Mouse (Mus musculus) liver, embryonic 14.5 days (tissue): ENCODE measurements around the gene Ncf2. TPM values are rescaled to one million over a fixed set of nuclear protein-coding genes. Genes with fewer than 3 reads are reported as not detected.

Experiments
- ATAC-seq: fragments of 200-750 bp; cut with Nextera tagmentation; 2 replicates; pipeline ENCODE4 v1.8.0; 2017; ENCODE audit warnings: moderate number of reproducible peaks, mild to moderate bottlenecking, moderate library complexity; ENCODE audit not compliant: insufficient read depth
- DNase-seq, 3 experiments: peaks; one replicate each; pipeline ENCODE4 v3.0.0-alpha.2; 2012 to 2013; ENCODE audit warnings: low read depth in 3 of 3, low spot score in 3 of 3
- H3K27ac ChIP-seq: fragments of 300-500 bp; sonication (generic); 2 replicates; pipeline ENCODE4 v1.5.1; 2014; ENCODE audit warnings: moderate library complexity, mild to moderate bottlenecking, control low read depth, inconsistent platforms
- H3K27me3 ChIP-seq: fragments of 300-500 bp; sonication (generic); 2 replicates; pipeline ENCODE4 v1.6.1; 2014; ENCODE audit warnings: mild to moderate bottlenecking, low read length, moderate library complexity; ENCODE audit not compliant: control insufficient read depth, insufficient read depth
- H3K36me3 ChIP-seq: fragments of 300-500 bp; sonication (generic); replicated peaks from 2 replicates; pipeline ENCODE4 v1.6.1; 2014; ENCODE audit warnings: low read depth; ENCODE audit not compliant: control insufficient read depth, insufficient read depth
- H3K4me1 ChIP-seq, 2 experiments: fragments of 200-500 bp in 1 of 2; fragments of 300-500 bp in 1 of 2; sonication (generic) in 1 of 2; replicated peaks; 2 replicates each; pipeline ENCODE4 v1.6.1; 2012 to 2014; ENCODE audit warnings: antibody characterized with exemption in 1 of 2, inconsistent platforms in 1 of 2, low read length in 1 of 2; ENCODE audit not compliant: control insufficient read depth in 2 of 2, insufficient read depth in 2 of 2
- H3K4me2 ChIP-seq: fragments of 300-500 bp; sonication (generic); 2 replicates; pipeline ENCODE4 v1.6.1; 2014; ENCODE audit warnings: low read depth, mild to moderate bottlenecking, control low read depth, moderate library complexity
- H3K4me3 ChIP-seq, 2 experiments: fragments of 200-500 bp in 1 of 2; fragments of 300-500 bp in 1 of 2; sonication (generic) in 1 of 2; 2 replicates each; pipeline ENCODE4 v1.5.1; 2012 to 2014; ENCODE audit warnings: low read depth in 2 of 2, low read length in 2 of 2, mild to moderate bottlenecking in 2 of 2, control low read depth in 1 of 2, inconsistent platforms in 1 of 2, moderate library complexity in 1 of 2; ENCODE audit not compliant: insufficient read depth in 1 of 2
- H3K9ac ChIP-seq: fragments of 300-500 bp; sonication (generic); replicated peaks from 2 replicates; pipeline ENCODE4 v1.6.1; 2014; ENCODE audit warnings: mild to moderate bottlenecking, control low read depth, moderate library complexity
- H3K9me3 ChIP-seq: fragments of 300-500 bp; sonication (generic); 2 replicates; pipeline ENCODE4 v1.6.1; 2016; ENCODE audit warnings: low read length, mixed read lengths; ENCODE audit not compliant: control insufficient read depth
- CTCF ChIP-seq: IDR thresholded peaks from 2 replicates; pipeline ENCODE4 v1.5.1; 2016; ENCODE audit warnings: antibody characterized with exemption, low read depth, control low read depth
- EP300 ChIP-seq: IDR thresholded peaks from 2 replicates; pipeline ENCODE4 v1.6.1; 2016; ENCODE audit warnings: antibody characterized with exemption, low read depth
- WGBS: fragments of 180-500 bp; shearing (Covaris S2); extraction: QIAGEN DNeasy Blood & Tissue Kit; methylation state at CpG from one replicate; pipeline ENCODE4 v1.1.7; 2014; ENCODE audit not compliant: insufficient replicate concordance; 5-methylcytosine and 5-hydroxymethylcytosine counted together
- polyA plus RNA-seq, 2 experiments: library from polyadenylated mRNA; depleted of rRNA in 1 of 2; stranded (reverse) in 1 of 2; unstranded in 1 of 2; fragments of >200 nt; fragmentation: Nextera tagmentation in 1 of 2; extraction: Ambion mirVana in 1 of 2; gene quantifications; 2 replicates each; pipeline versions ENCODE4 v1.2.1 to v1.2.3; 2012 to 2014

The Ncf2 gene
- polyA plus RNA-seq, 2 experiments = 7.3 to 7.5 TPM

GRCm38 (mm10) chr1:152838026-152838702, 38.2 kb downstream of the Ncf2 start:
- Histone ChIP-seq H3K9me3 (no peaks in the 10 kb centered on the region), H3K36me3 (peaks cover 36% of the 10 kb centered on the region), H3K4me1 (no peaks in the 10 kb centered on the region), H3K27me3 (no peaks in the 10 kb centered on the region), H3K4me2 (no peak overlapping the region), H3K27ac (no peak overlapping the region), H3K9ac (no peak overlapping the region), H3K4me3 (no peak overlapping the region)
- ATAC-seq (no peak), DNase-seq (no peak)
- TF ChIP-seq CTCF = no peak
- TF ChIP-seq EP300 = no peak
- 50% methylated on average over 11 of the region's 11 CpGs for WGBS

- H3K27ac ChIP-seq = no peak overlapping the region
- peaks cover 43% of the 10 kb centered on the region for H3K36me3 ChIP-seq
- no peak overlapping the region for H3K9ac ChIP-seq
- 83% methylated on average over 12 of the region's 12 CpGs for WGBS
- no peaks in the 10 kb centered on the region for H3K9me3 ChIP-seq
- no peak overlapping the region for H3K4me3 ChIP-seq
- ATAC-seq (no peak), DNase-seq (no peak)
- no peak overlapping the region for H3K4me2 ChIP-seq
- no peaks in the 10 kb centered on the region for H3K4me1 ChIP-seq
- no peaks in the 10 kb centered on the region for H3K27me3 ChIP-seq
- TF ChIP-seq EP300 = no peak
- no peak for TF ChIP-seq CTCF
These were observed 38.8 kb downstream of the Ncf2 start for GRCm38 (mm10) chr1:152838841-152839240.

DNA sequence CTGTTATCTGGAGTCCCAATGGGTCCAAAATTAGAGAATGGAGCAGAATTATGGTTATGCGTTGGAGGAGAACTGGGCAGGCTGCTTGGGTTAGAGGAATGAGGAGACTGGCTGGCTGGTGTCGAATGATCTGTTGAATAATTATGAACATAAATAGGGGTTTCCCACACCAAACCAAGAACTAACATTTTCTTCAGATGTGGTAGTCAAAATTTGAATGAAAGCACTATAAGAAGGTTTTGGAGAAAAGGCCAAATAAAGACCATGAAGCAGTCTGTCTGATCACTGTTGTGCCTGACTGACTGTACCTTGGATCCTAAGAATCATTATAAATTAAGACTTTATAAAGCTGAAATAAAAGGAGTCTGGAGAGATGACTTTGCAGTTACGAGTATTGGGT, 40.3 kb downstream of the Ncf2 start:
- DNase-seq (no peak), ATAC-seq (no peak)
- Histone ChIP-seq H3K36me3 (peaks cover 53% of the 10 kb centered on the region), H3K27me3 (no peaks in the 10 kb centered on the region), H3K4me2 (no peak overlapping the region), H3K4me1 (no peaks in the 10 kb centered on the region), H3K27ac (no peak overlapping the region), H3K9ac (no peak overlapping the region), H3K4me3 (no peak overlapping the region), H3K9me3 (no peaks in the 10 kb centered on the region)
- TF ChIP-seq EP300 (no peak), CTCF (no peak)
- WGBS = 69% methylated on average over 3 of the region's 3 CpGs

- no peak for TF ChIP-seq CTCF
- no peak for TF ChIP-seq EP300
- no peak for DNase-seq
- Histone ChIP-seq H3K4me1 (no peaks in the 10 kb centered on the region), H3K36me3 (peaks cover 53% of the 10 kb centered on the region), H3K27ac (no peak overlapping the region), H3K9me3 (no peaks in the 10 kb centered on the region), H3K4me3 (no peak overlapping the region), H3K9ac (no peak overlapping the region), H3K27me3 (no peaks in the 10 kb centered on the region), H3K4me2 (no peak overlapping the region)
- ATAC-seq = no peak
- 72% methylated on average over 2 of the region's 2 CpGs for WGBS
These were observed 41.1 kb downstream of the Ncf2 start for GRCm38 (mm10) chr1:152841057-152841456.

DNA sequence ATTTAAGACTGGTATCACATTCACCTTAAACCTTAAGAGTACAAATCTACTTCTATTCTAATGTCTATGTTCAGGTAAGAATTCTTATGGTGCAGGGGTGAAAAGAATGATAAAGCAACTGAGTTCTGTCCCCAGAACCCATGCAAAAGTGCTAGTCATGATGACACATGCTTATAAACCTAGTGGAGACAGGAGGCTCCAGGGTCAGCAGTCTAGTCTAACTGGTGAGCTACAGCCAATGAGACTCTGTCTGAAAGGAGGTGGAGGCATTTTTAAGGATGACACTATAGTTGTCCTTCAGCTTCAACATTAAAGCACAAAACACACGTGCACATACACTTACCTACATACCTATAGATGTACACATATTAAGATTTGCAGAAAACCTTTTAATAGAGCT, 44.6 kb downstream of the Ncf2 start:
- Histone ChIP-seq H3K27me3 (no peaks in the 10 kb centered on the region), H3K4me1 (no peaks in the 10 kb centered on the region), H3K9ac (no peak overlapping the region), H3K4me3 (no peak overlapping the region), H3K36me3 (peaks cover 63% of the 10 kb centered on the region), H3K9me3 (no peaks in the 10 kb centered on the region), H3K4me2 (no peak overlapping the region), H3K27ac (no peak overlapping the region)
- no peak for DNase-seq
- TF ChIP-seq EP300 = no peak
- TF ChIP-seq CTCF = no peak
- WGBS = 91% methylated on average over 1 of the region's 1 CpGs
- ATAC-seq = peak; percentile 61; the same call in 1 of the 2 replicates
